Mouse (Mus musculus) cerebellum, adult 11-12 months (tissue): ENCODE data around the gene Nfyb.
A peak's percentile ranks its signal among the peaks of the same experiment; 100 is the strongest.

Source experiments
- DNase-seq: peaks from one replicate; pipeline ENCODE4 v3.0.0; 2022

The Nfyb gene

GRCm38 (mm10) chr10:82742578-82742977 is 21.4 kb downstream of the Nfyb start:
- no peak for DNase-seq

GRCm38 (mm10) chr10:82741876-82742275 is 22.1 kb downstream of the Nfyb start:
- DNase-seq = no peak

GRCm38 (mm10) chr10:82741354-82741753 is 22.6 kb downstream of the Nfyb start:
- peak; percentile 25 for DNase-seq

- no peak for DNase-seq
Observed at GRCm38 (mm10) chr10:82699296-82699941, 64.5 kb downstream of the Nfyb start.

GRCm38 (mm10) chr10:82698712-82699261 is 65.2 kb downstream of the Nfyb start:
- DNase-seq = peak; percentile 89
